Mouse (Mus musculus) ES-E14 (cell line): Measurements from ENCODE around the gene Selenow.

Experiments
- CHD2 ChIP-seq: IDR thresholded peaks from 2 replicates; pipeline ENCODE4 v1.6.1; 2014; ENCODE audit warnings: mild to moderate bottlenecking, low read depth, low read length, inconsistent platforms
- HCFC1 ChIP-seq: IDR thresholded peaks from 2 replicates; pipeline ENCODE4 v1.6.1; 2012; ENCODE audit warnings: low read length, inconsistent platforms, borderline replicate concordance; ENCODE audit not compliant: insufficient read depth
- MAFK ChIP-seq: IDR thresholded peaks from 2 replicates; pipeline ENCODE4 v1.6.1; 2014; ENCODE audit warnings: mild to moderate bottlenecking, low read depth, low read length, inconsistent platforms; ENCODE audit not compliant: insufficient read depth
- ZC3H11A ChIP-seq: IDR thresholded peaks from 2 replicates; pipeline ENCODE4 v1.6.1; 2012; ENCODE audit warnings: low read depth, mild to moderate bottlenecking, inconsistent platforms, low read length, borderline replicate concordance
- ZNF384 ChIP-seq: IDR thresholded peaks from 2 replicates; pipeline ENCODE4 v1.6.1; 2012; ENCODE audit warnings: low read depth, low read length, inconsistent platforms

- TF ChIP-seq ZC3H11A (no peak), CHD2 (no peak), MAFK (no peak), ZNF384 (no peak), HCFC1 (no peak)
Observed at GRCm38 (mm10) chr7:15916996-15917395, 5.2 kb downstream of the Selenow start.
